In genomic region chr2:91953825-91954224, GRCm38 (mm10) we compare ENCODE assay signal across 8 mouse cellular contexts. TPM values are rescaled to one million over a fixed set of nuclear protein-coding genes. Genes with fewer than 3 reads are reported as not detected.
DNase-seq lines count a peak whose midpoint lies in the region; ATAC-seq and TF ChIP-seq lines count a peak whose summit lies in the region.
"Had no signal": no experiment of that assay in that cellular context is flagged by ENCODE, and none has a peak within 500 bp of the region (broad histone marks: within the 10 kb centered on the region; RNA-seq: fewer than 3 reads in every experiment).

No protein-coding gene starts in this region.

- WGBS in heart, adult 2 months: 3% methylated on average over 5 of the region's 5 CpGs
- 13% methylated on average over 5 of the region's 5 CpGs for WGBS in kidney, embryonic 15.5 days

- H3K27ac ChIP-seq in heart, adult 2 months: peak overlapping the region; percentile 85
- H3K27ac ChIP-seq in kidney, embryonic 15.5 days: peak overlapping the region; percentile 82

- peaks cover 12% of the 10 kb centered on the region for H3K36me3 ChIP-seq in heart, adult 2 months (ENCODE audit: control insufficient read depth, insufficient read depth, low read length)
- H3K36me3 ChIP-seq in kidney, embryonic 15.5 days: 0 out of 2 replicates have a peak, but pooled peaks cover 4% of the 10 kb centered on the region

- H3K4me1 ChIP-seq in heart, adult 2 months (ENCODE audit: control insufficient read depth, insufficient read depth, low read length): peaks cover 38% of the 10 kb centered on the region
- H3K4me1 ChIP-seq in kidney, embryonic 15.5 days: peaks cover 68% of the 10 kb centered on the region

- H3K9me3 ChIP-seq in kidney, embryonic 15.5 days (replicated peaks): no peaks in the 10 kb centered on the region

- peak; percentile 35 for TF ChIP-seq CTCF in heart, adult 2 months (IDR thresholded peaks at IDR 0.05)

- ATAC-seq in kidney, embryonic 15.5 days (replicated peaks; ENCODE audit: low FRiP score): peak; percentile 63

- no peaks in the 10 kb centered on the region for H3K27me3 ChIP-seq in heart, adult 2 months (ENCODE audit: control insufficient read depth, insufficient read depth, low read length)
- H3K27me3 ChIP-seq in kidney, embryonic 15.5 days: no peaks in the 10 kb centered on the region

- peak overlapping the region; percentile 17; the same call in 1 of the 2 replicates for H3K4me2 ChIP-seq in kidney, embryonic 15.5 days

- intact Hi-C loops in heart, adult 2 months (cut with DNase I): no loop called here

- peaks cover 13% of the 10 kb centered on the region for H3K79me2 ChIP-seq in heart, adult 2 months (replicated peaks; ENCODE audit: control insufficient read depth, insufficient read depth, low read length)

- H3K4me3 ChIP-seq in heart, adult 2 months: no peak overlapping the region
- no peak overlapping the region for H3K4me3 ChIP-seq in kidney, embryonic 15.5 days (replicated peaks)

- DNase-seq in 3T3-L1 (ENCODE audit: low read depth, low spot score): peak; percentile 51
- DNase-seq in Muller cell, postnatal 12 days (ENCODE audit: inconsistent ontology term): peak; percentile 69
- peak; percentile 81 to 87 for DNase-seq in heart, adult 2 months
- DNase-seq in lung, postnatal 36 days: peak; percentile 96
- DNase-seq in thymus, postnatal 4 days: no peak
- DNase-seq in right cerebral cortex, postnatal 36 days (ENCODE audit: low spot score in 2 of 2): no peak

- H3K9ac ChIP-seq in heart, adult 2 months (ENCODE audit: low read depth, low read length): 0 out of 2 replicates have a peak overlapping the region, but pooled peaks have one; percentile 27
- no peak overlapping the region for H3K9ac ChIP-seq in kidney, embryonic 15.5 days

- 0 out of 2 replicates have a peak, but pooled peaks have one; percentile 21 for TF ChIP-seq POLR2A in heart, adult 2 months (IDR thresholded peaks at IDR 0.05; ENCODE audit: insufficient read depth, low read depth, low read length)

- peak; percentile 96 for TF ChIP-seq EP300 in heart, adult 2 months (IDR thresholded peaks at IDR 0.05; ENCODE audit: insufficient read depth, low read depth, low read length)

RNA-seq across cellular contexts. Expression of gene Gm9821, which starts 8.3 kb away (rescaled TPM):
- not detected for total RNA-seq in heart, adult 2 months (2021)
- not detected in 2 replicates for polyA plus RNA-seq in heart, adult 2 months (2012; rRNA removed)
- polyA plus RNA-seq in kidney, embryonic 15.5 days (2015; fragmentation: Nextera tagmentation; extraction: Ambion mirVana): 0.49 and 0.53 TPM in 2 replicates
- polyA plus RNA-seq: brain, embryonic 14.5 days had no signal

RNA-seq across cellular contexts. Expression of gene Mdk, which starts 21.7 kb away (rescaled TPM):
- total RNA-seq in heart, adult 2 months (2021): 1 to 10 TPM; 2.5 to 2.8 TPM
- 4.1 and 5.4 TPM in 2 replicates for polyA plus RNA-seq in heart, adult 2 months (2012; rRNA removed)
- polyA plus RNA-seq in kidney, embryonic 15.5 days (2015; fragmentation: Nextera tagmentation; extraction: Ambion mirVana): 1,215 and 1,266 TPM in 2 replicates

RNA-seq across cellular contexts. Expression of gene Dgkz, which starts 21.8 kb away (rescaled TPM):
- total RNA-seq in heart, adult 2 months (2021): 10 to 100 TPM; 35.5 to 37.5 TPM
- 102 and 118 TPM in 2 replicates for polyA plus RNA-seq in heart, adult 2 months (2012; rRNA removed)
- 37.7 and 46.7 TPM in 2 replicates for polyA plus RNA-seq in kidney, embryonic 15.5 days (2015; fragmentation: Nextera tagmentation; extraction: Ambion mirVana)

RNA-seq across cellular contexts. Expression of gene Chrm4, which starts 26.8 kb away (rescaled TPM):
- total RNA-seq in heart, adult 2 months (2021): not detected
- polyA plus RNA-seq in heart, adult 2 months (2012; rRNA removed): 0.14 and 0.29 TPM in 2 replicates
- 0.42 TPM in 1 of 2 replicates, not detected in the other for polyA plus RNA-seq in kidney, embryonic 15.5 days (2015; fragmentation: Nextera tagmentation; extraction: Ambion mirVana)

Comparison
In these comparisons a context has a peak if more than half of its experiments do, and no peak if none do; other contexts are left out.
1. DNase-seq: peak in 3T3-L1 (single experiment), Muller cell, postnatal 12 days (single experiment), heart, adult 2 months (2 of 2) and lung, postnatal 36 days (single experiment); none in thymus, postnatal 4 days (single experiment) and right cerebral cortex, postnatal 36 days (0 of 2).
2. RNA of gene Mdk, which starts 21.7 kb away (polyA plus RNA-seq): 1,215 to 1,266 TPM in kidney, embryonic 15.5 days; 4.1 to 5.4 TPM in heart, adult 2 months; every median in the first group is over 100 times any median in the second.